Mouse (Mus musculus): ENCODE measurements around the gene Mri1. TPM values are rescaled to one million over a fixed set of nuclear protein-coding genes. Genes with fewer than 3 reads are reported as not detected.

Mri1 gene
- total RNA-seq, 2 experiments from 2014 or later, result 19.0 to 21.9 TPM

GRCm38 (mm10) chr8:84269950-84270773 lies 13.0 kb upstream of the Mri1 start, which contains the start of gene Ccdc130:
Ccdc130 (minus strand) TSS chr8:84270380.
- peak within 1 kb of the TSS; percentile 97 for H3K27ac ChIP-seq
- peak; percentile 98 to 100 for DNase-seq (ENCODE audit: low spot score in 2 of 2)
- peak within 1 kb of the TSS; percentile 95 for H3K4me3 ChIP-seq
- TF ChIP-seq CTCF (conservative IDR thresholded peaks at IDR 0.05), result 0 out of 2 replicates have a peak, but pooled peaks have one; percentile 22

DNA sequence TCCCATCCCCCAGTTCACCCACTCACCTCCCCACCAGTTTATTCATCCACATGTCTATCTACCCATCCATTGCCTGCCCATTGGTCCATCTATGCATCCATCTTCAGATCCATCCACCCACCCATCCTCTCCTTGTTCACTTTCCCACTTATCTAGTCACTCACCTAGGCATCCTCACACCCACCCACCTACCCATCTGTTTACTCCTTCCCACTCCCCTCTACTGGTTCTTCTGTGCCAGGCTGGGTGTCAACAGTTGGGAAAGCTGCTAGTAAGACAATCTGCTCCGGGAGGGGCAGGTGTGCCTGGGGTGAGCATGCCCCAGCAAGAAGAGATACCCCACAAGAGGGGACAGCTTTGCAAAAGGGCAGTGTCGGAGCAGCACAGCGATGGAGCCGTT lies 4.0 kb upstream of the Mri1 start:
- Histone ChIP-seq H3K27ac (peak overlapping the region; percentile 28; the same call in 1 of the 2 replicates), H3K4me3 (no peak overlapping the region)
- TF ChIP-seq CTCF (conservative IDR thresholded peaks at IDR 0.05), result no peak
- no peak for DNase-seq (ENCODE audit: low spot score in 2 of 2)

DNA sequence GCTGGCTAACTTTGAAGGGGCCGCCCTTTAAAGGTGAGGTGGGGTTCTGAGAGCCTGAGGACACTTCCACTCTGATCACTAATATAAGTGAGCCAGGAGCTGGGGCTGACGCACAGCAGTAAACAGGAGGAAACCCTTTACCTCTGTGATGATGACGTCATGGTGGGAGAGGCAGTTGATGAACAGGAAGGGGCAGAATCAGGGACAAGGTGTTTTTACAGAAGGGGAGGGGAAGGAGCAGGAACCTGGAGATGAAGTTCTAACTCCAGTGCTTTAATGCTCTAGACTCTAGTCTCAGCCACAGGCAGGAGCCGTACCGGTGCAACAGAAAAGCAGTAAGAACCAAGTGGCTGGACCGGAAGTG lies 686 bp downstream of the Mri1 start:
- Histone ChIP-seq H3K27ac (peak overlapping the region; percentile 93), H3K4me3 (peak overlapping the region; percentile 83)
- no peak for TF ChIP-seq CTCF (conservative IDR thresholded peaks at IDR 0.05)
- DNase-seq (ENCODE audit: low spot score in 2 of 2), result no peak

DNA sequence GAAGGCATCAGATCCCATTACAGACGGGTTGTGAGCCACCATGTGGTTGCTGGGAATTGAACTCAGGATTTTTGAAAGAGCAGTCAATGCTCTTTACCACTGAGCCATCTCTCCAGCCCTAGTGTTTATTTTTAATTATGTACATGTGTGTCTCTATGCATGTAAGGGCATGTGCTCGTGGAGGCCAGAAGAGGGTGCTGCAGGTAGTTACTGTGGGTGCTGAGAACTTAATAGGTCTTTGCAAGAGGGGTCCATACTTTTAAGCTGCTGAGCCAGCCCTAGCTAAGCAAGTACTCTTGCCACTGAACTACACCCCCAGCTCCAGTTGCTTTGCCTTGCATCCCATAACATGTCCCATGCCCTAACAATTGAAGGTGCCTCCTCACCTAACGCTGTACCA lies 1.3 kb downstream of the Mri1 start:
- Histone ChIP-seq H3K4me3 (peak overlapping the region; percentile 83; the same call in 1 of the 2 replicates), H3K27ac (peak overlapping the region; percentile 93; the same call in 1 of the 2 replicates)
- TF ChIP-seq CTCF (conservative IDR thresholded peaks at IDR 0.05), result peak; percentile 52
- DNase-seq (ENCODE audit: low spot score in 2 of 2), result no peak

DNA sequence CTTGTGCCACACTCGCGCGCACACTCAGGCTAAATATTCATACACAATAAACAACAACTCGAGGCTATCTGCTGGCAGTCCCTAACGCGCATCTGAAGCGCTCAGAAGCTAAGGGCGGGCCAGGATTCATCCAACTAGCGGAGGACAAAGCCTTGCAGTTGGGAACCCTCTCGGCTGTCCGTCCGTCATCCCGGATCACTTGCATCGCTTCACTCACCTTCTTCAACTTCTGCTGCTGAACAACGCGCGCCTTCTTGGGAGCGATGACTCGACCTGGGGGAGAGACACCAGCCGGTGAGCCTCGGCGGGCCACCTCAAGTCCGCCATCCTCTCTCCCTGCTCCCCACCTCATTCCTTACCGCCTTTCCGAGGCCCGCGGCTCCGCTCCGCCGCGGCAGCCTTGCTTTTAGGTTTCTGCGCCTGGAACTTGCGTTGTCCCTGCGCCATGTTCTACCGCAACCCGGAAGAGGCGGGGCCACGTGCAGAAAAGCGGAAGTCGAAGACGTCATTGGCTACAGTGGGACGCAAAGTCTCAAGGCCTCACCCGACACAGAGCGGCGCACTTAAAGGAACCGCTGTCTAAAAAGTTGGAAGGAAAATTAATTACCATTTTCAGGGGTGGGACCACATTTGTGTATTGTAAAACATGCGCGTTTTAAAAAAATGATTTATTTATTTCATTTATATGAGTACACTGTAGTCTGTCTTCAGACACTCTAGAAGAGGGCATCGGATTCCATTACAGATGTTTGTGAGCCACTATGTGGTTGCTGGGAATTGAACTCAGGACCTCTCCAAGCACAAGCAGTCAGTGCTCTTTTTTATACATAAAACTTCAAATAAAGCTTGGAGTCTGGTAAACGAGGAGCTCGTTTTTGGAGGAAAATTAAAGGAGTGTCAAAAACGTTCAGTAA lies 7.6 kb downstream of the Mri1 start, which contains the start of gene D8Ertd738e:
Gene D8Ertd738e, minus strand, starts transcription at position 463 of the 914 bp plus-strand sequence.
- TF ChIP-seq CTCF (conservative IDR thresholded peaks at IDR 0.05), result no peak
- H3K27ac ChIP-seq, result peak within 1 kb of the TSS; percentile 93
- peak; percentile 88 to 90 for DNase-seq (ENCODE audit: low spot score in 2 of 2)
- peak within 1 kb of the TSS; percentile 92 for H3K4me3 ChIP-seq

DNA sequence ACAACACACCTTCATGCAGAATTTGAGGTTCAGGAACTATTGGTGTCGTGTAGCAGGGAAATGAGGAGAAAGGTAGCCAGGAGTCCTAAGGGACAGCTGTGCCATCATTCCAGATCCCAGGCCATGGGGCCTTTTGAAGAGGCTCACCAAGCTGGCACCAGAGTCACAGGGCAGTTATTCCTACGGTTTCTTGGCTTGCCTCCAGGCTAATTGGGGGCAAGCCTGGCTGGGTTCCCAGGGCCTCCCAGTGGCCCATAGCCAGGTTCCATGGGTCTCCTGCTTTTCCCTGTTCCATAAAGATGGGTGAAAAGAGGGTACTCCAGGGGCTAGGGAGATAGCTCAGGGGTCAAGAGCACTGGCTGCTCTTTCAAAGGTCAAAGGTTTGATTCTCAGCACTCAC lies 15.3 kb downstream of the Mri1 start:
- H3K27ac ChIP-seq, result no peak overlapping the region
- no peak for DNase-seq (ENCODE audit: low spot score in 2 of 2)
- TF ChIP-seq CTCF (conservative IDR thresholded peaks at IDR 0.05), result no peak
- no peak overlapping the region for H3K4me3 ChIP-seq

DNA sequence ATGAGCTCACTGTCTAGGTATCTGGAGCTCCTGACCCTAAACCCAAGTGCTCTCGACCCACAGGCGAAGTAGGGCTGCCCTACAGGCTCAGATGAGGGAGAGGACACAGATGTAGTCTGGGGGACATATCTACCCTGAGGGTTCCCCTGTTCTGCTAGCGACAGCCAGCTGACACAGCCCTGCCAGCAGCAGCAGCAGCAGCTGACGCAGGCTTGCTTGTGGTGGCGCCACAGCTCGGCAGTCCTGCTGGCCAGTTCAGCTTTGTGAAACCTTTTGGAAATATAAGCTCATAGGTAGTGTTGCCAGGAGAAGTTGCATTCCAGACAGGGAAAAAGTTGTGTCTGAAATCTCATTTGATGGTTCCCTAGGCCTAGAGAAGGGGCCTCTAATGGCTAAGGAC lies 16.0 kb downstream of the Mri1 start:
- Histone ChIP-seq H3K27ac (no peak overlapping the region), H3K4me3 (no peak overlapping the region)
- DNase-seq (ENCODE audit: low spot score in 2 of 2), result no peak
- TF ChIP-seq CTCF (conservative IDR thresholded peaks at IDR 0.05), result no peak

GRCm38 (mm10) chr8:84237542-84238229 lies 19.4 kb downstream of the Mri1 start:
- Histone ChIP-seq H3K27ac (peak overlapping the region; percentile 82), H3K4me3 (peak overlapping the region; percentile 65)
- TF ChIP-seq CTCF (conservative IDR thresholded peaks at IDR 0.05), result no peak
- no peak for DNase-seq (ENCODE audit: low spot score in 2 of 2)

DNA sequence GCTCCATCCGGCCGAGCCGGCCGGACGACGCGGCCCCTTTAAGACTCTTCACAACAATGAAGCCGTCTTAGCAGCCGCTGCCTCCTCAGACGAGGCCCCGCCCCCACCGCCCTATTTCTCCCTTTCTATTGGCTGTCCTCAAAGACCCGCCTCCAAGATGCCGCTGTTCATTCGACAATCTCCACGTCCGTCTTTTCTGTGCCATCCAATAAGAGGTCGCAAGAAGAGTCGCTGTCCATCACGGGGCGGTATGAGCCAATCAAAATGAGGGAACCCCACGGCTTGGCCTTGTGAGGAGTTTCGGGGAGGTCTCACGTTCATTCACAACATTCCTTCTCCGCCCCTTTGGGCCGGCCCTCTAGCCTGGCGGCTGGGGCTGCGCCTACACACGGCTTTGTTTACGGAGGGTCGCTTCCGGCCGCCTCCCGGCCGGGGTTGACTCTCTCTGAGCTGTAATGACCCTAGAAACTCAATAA lies 20.1 kb downstream of the Mri1 start, which contains the start of gene Zswim4:
Gene Zswim4, minus strand, starts transcription at position 58 of the 476 bp plus-strand sequence.
- peak within 1 kb of the TSS; percentile 69 for H3K4me3 ChIP-seq
- DNase-seq (ENCODE audit: low spot score in 2 of 2), result peak; percentile 97 to 99
- peak; percentile 43 for TF ChIP-seq CTCF (conservative IDR thresholded peaks at IDR 0.05)
- peak within 1 kb of the TSS; percentile 95 for H3K27ac ChIP-seq

DNA sequence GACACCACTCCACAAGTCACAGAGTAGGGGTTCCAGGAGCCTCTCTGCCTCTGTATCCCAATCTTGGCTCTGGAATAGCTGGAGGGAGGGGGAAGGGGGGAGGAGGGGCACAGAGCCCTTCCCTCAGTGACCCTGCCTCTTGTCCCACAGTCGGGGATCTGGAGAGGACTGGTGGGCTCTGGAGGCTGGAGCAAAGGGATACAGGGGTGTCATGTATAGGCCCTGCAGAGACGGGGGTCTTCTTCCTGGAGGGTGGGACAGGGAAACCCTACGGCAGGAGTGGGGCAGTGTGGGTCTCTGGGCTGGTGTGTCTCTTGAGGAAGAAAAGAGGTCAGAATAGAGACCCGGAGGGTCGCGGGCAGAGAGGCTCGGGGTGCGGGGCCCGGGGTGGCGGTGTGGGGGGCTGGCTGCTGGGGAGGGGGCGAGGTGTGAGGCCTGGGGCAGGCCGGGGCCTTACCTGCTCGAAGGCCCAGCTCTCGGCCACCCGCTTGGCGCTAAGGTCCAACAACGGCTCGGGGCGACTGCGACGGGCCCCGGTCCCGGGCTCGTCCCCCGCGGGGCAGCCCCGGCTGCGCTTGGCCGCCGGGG lies 20.6 kb downstream of the Mri1 start:
- peak overlapping the region; percentile 95 for H3K27ac ChIP-seq
- DNase-seq (ENCODE audit: low spot score in 2 of 2), result no peak
- no peak for TF ChIP-seq CTCF (conservative IDR thresholded peaks at IDR 0.05)
- H3K4me3 ChIP-seq, result peak overlapping the region; percentile 69

GRCm38 (mm10) chr8:84235746-84236409 lies 21.2 kb downstream of the Mri1 start:
- no peak for DNase-seq (ENCODE audit: low spot score in 2 of 2)
- H3K4me3 ChIP-seq, result peak overlapping the region; percentile 69
- H3K27ac ChIP-seq, result peak overlapping the region; percentile 95; the same call in 1 of the 2 replicates
- no peak for TF ChIP-seq CTCF (conservative IDR thresholded peaks at IDR 0.05)
